In genomic region chr7:112165032-112165431, GRCm38 (mm10) we compare ENCODE assay signal across 1 mouse cellular context. TPM values are rescaled to one million over a fixed set of nuclear protein-coding genes. Genes with fewer than 3 reads are reported as not detected.
"Had no signal": no experiment of that assay in that cellular context is flagged by ENCODE, and none has a peak within 500 bp of the region (broad histone marks: within the 10 kb centered on the region; RNA-seq: fewer than 3 reads in every experiment).

No protein-coding gene starts in this region.

RNA-seq across cellular contexts. Expression of gene Dkk3, which starts 6.2 kb away (rescaled TPM):
- total RNA-seq: neutrophil, adult 5-6 weeks had no signal
